Mouse (Mus musculus) heart, embryonic 12.5 days (tissue): ENCODE results near the gene Taf10. TPM values are rescaled to one million over a fixed set of nuclear protein-coding genes. Genes with fewer than 3 reads are reported as not detected.

Source experiments
- ATAC-seq: fragments of 200-750 bp; cut with Nextera tagmentation; 2 replicates; pipeline ENCODE4 v1.8.0; 2017; ENCODE audit warnings: moderate TSS enrichment, moderate library complexity; ENCODE audit not compliant: insufficient number of reproducible peaks, low FRiP score
- H3K27ac ChIP-seq: fragments of 300-500 bp; sonication (generic); 2 replicates; pipeline ENCODE4 v1.5.1; 2016; ENCODE audit warnings: mild to moderate bottlenecking, moderate library complexity; ENCODE audit not compliant: poor library complexity, severe bottlenecking
- H3K27me3 ChIP-seq: fragments of 300-500 bp; sonication (generic); replicated peaks from 2 replicates; pipeline ENCODE4 v1.6.1; 2016; ENCODE audit warnings: mild to moderate bottlenecking, moderate library complexity
- H3K36me3 ChIP-seq: fragments of 300-500 bp; sonication (generic); 2 replicates; pipeline ENCODE4 v1.6.1; 2016; ENCODE audit warnings: mild to moderate bottlenecking, moderate library complexity
- H3K4me1 ChIP-seq: fragments of 300-500 bp; sonication (generic); replicated peaks from 2 replicates; pipeline ENCODE4 v1.6.1; 2016; ENCODE audit warnings: mild to moderate bottlenecking
- H3K4me2 ChIP-seq: fragments of 300-500 bp; sonication (generic); 2 replicates; pipeline ENCODE4 v1.6.1; 2016; ENCODE audit warnings: mild to moderate bottlenecking, moderate library complexity
- H3K4me3 ChIP-seq: fragments of 300-500 bp; sonication (generic); 2 replicates; pipeline ENCODE4 v1.5.1; 2016; ENCODE audit warnings: mild to moderate bottlenecking
- H3K9ac ChIP-seq: fragments of 300-500 bp; sonication (generic); 2 replicates; pipeline ENCODE4 v1.6.1; 2016; ENCODE audit warnings: mild to moderate bottlenecking, moderate library complexity
- H3K9me3 ChIP-seq: fragments of 300-500 bp; sonication (generic); replicated peaks from 2 replicates; pipeline ENCODE4 v1.6.1; 2016; ENCODE audit warnings: mild to moderate bottlenecking, moderate library complexity
- WGBS: fragments of 180-500 bp; shearing (Covaris S2); methylation state at CpG from one replicate; pipeline ENCODE4 v1.1.7; 2016; 5-methylcytosine and 5-hydroxymethylcytosine counted together
- polyA plus RNA-seq: library from polyadenylated mRNA; unstranded; fragments of >200 nt; fragmentation: Nextera tagmentation; extraction: Ambion mirVana; gene quantifications from 2 replicates; pipeline ENCODE4 v1.2.1, GENCODE M21; 2016

Gene Taf10
- polyA plus RNA-seq, 1 experiment from 2014 or later, result 160 TPM

GRCm38 (mm10) chr7:105777316-105777715, 33.2 kb upstream of the Taf10 start:
- Histone ChIP-seq H3K4me2 (peak overlapping the region; percentile 46), H3K4me1 (peaks cover 41% of the 10 kb centered on the region), H3K4me3 (no peak overlapping the region), H3K27me3 (no peaks in the 10 kb centered on the region), H3K36me3 (peaks cover 20% of the 10 kb centered on the region), H3K27ac (no peak overlapping the region), H3K9me3 (no peaks in the 10 kb centered on the region), H3K9ac (no peak overlapping the region)
- ATAC-seq, result no peak
- 84% methylated on average over 1 of the region's 1 CpGs for whole genome bisulfite sequencing

DNA sequence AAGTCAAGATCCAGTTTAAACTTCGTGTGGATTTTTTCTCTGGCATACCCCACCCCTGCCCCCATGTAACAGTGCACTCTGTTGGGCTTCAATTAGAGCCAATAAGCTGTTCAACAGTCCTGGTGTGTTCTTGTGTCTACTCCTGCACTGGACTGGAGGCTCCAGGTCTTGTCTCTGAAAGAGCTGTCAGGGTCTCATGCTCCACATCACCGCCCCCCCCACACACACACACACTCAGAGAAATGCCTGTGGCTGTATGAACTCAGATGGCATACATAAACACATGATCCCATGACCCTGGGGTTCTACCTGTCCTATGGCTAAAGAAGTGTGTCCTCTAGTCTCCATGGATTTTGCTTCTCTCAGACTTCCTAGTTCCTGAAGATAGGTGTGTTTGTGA, 31.9 kb upstream of the Taf10 start:
- H3K4me1 ChIP-seq, result peaks cover 47% of the 10 kb centered on the region
- no peaks in the 10 kb centered on the region for H3K9me3 ChIP-seq
- H3K4me3 ChIP-seq, result no peak overlapping the region
- peaks cover 24% of the 10 kb centered on the region for H3K36me3 ChIP-seq
- no peak for ATAC-seq
- no peaks in the 10 kb centered on the region for H3K27me3 ChIP-seq
- no peak overlapping the region for H3K4me2 ChIP-seq
- H3K9ac ChIP-seq, result no peak overlapping the region
- WGBS, result 71% methylated on average over 2 of the region's 2 CpGs
- no peak overlapping the region for H3K27ac ChIP-seq

GRCm38 (mm10) chr7:105774661-105775060, 30.5 kb upstream of the Taf10 start:
- Histone ChIP-seq H3K4me2 (no peak overlapping the region), H3K36me3 (peaks cover 28% of the 10 kb centered on the region), H3K9ac (no peak overlapping the region), H3K9me3 (no peaks in the 10 kb centered on the region), H3K4me3 (no peak overlapping the region), H3K27me3 (no peaks in the 10 kb centered on the region), H3K27ac (no peak overlapping the region), H3K4me1 (peaks cover 43% of the 10 kb centered on the region)
- 51% methylated on average over 8 of the region's 8 CpGs for WGBS
- no peak for ATAC-seq

GRCm38 (mm10) chr7:105773041-105773440, 28.9 kb upstream of the Taf10 start:
- Histone ChIP-seq H3K27ac (no peak overlapping the region), H3K9me3 (no peaks in the 10 kb centered on the region), H3K27me3 (no peaks in the 10 kb centered on the region), H3K4me3 (no peak overlapping the region), H3K9ac (no peak overlapping the region), H3K4me2 (no peak overlapping the region), H3K4me1 (peaks cover 36% of the 10 kb centered on the region), H3K36me3 (peaks cover 28% of the 10 kb centered on the region)
- 75% methylated on average over 5 of the region's 5 CpGs for WGBS
- ATAC-seq, result no peak

- Histone ChIP-seq H3K4me1 (peaks cover 36% of the 10 kb centered on the region), H3K4me2 (no peak overlapping the region), H3K4me3 (no peak overlapping the region), H3K36me3 (peaks cover 28% of the 10 kb centered on the region), H3K27me3 (no peaks in the 10 kb centered on the region), H3K9ac (no peak overlapping the region), H3K9me3 (no peaks in the 10 kb centered on the region), H3K27ac (no peak overlapping the region)
- ATAC-seq, result no peak
- 91% methylated on average over 15 of the region's 15 CpGs for WGBS
Observed at GRCm38 (mm10) chr7:105772331-105772730, 28.2 kb upstream of the Taf10 start.

- Histone ChIP-seq H3K36me3 (peaks cover 40% of the 10 kb centered on the region), H3K9me3 (no peaks in the 10 kb centered on the region), H3K4me2 (no peak overlapping the region), H3K4me1 (peaks cover 31% of the 10 kb centered on the region), H3K27ac (no peak overlapping the region), H3K27me3 (no peaks in the 10 kb centered on the region), H3K4me3 (no peak overlapping the region), H3K9ac (no peak overlapping the region)
- WGBS, result 84% methylated on average over 3 of the region's 3 CpGs
- no peak for ATAC-seq
Observed at GRCm38 (mm10) chr7:105769959-105770358, 25.8 kb upstream of the Taf10 start.

- H3K4me3 ChIP-seq, result no peak overlapping the region
- H3K27me3 ChIP-seq, result peaks cover 20% of the 10 kb centered on the region
- WGBS, result 24% methylated on average over 6 of the region's 6 CpGs
- no peak for ATAC-seq
- no peaks in the 10 kb centered on the region for H3K9me3 ChIP-seq
- peaks cover 57% of the 10 kb centered on the region for H3K36me3 ChIP-seq
- H3K4me2 ChIP-seq, result no peak overlapping the region
- no peak overlapping the region for H3K9ac ChIP-seq
- H3K27ac ChIP-seq, result peak overlapping the region; percentile 71
- H3K4me1 ChIP-seq, result peaks cover 21% of the 10 kb centered on the region
Observed at GRCm38 (mm10) chr7:105767729-105768165, 23.6 kb upstream of the Taf10 start.

GRCm38 (mm10) chr7:105764331-105764730, 20.2 kb upstream of the Taf10 start:
- ATAC-seq, result no peak
- H3K9me3 ChIP-seq, result no peaks in the 10 kb centered on the region
- H3K4me2 ChIP-seq, result no peak overlapping the region
- no peak overlapping the region for H3K27ac ChIP-seq
- peaks cover 49% of the 10 kb centered on the region for H3K36me3 ChIP-seq
- whole genome bisulfite sequencing, result 86% methylated on average over 11 of the region's 11 CpGs
- H3K9ac ChIP-seq, result no peak overlapping the region
- no peak overlapping the region for H3K4me3 ChIP-seq
- peaks cover 23% of the 10 kb centered on the region for H3K4me1 ChIP-seq
- peaks cover 34% of the 10 kb centered on the region for H3K27me3 ChIP-seq

- Histone ChIP-seq H3K36me3 (peaks cover 64% of the 10 kb centered on the region), H3K4me3 (peak overlapping the region; percentile 43), H3K27me3 (peaks cover 34% of the 10 kb centered on the region), H3K4me2 (peak overlapping the region; percentile 81), H3K9ac (peak overlapping the region; percentile 30; the same call in 1 of the 2 replicates), H3K9me3 (no peaks in the 10 kb centered on the region), H3K27ac (no peak overlapping the region), H3K4me1 (peaks cover 11% of the 10 kb centered on the region)
- ATAC-seq, result 0 out of 2 replicates have a peak, but pooled peaks have one; percentile 10
- WGBS, result 29% methylated on average over 55 of the region's 55 CpGs
Observed at GRCm38 (mm10) chr7:105762517-105763270, 18.5 kb upstream of the Taf10 start.

GRCm38 (mm10) chr7:105761813-105762484, 17.8 kb upstream of the Taf10 start:
- Histone ChIP-seq H3K4me2 (peak overlapping the region; percentile 81), H3K27ac (no peak overlapping the region), H3K4me1 (peaks cover 9% of the 10 kb centered on the region; the same call in 1 of the 2 replicates), H3K36me3 (peaks cover 71% of the 10 kb centered on the region), H3K4me3 (peak overlapping the region; percentile 43), H3K27me3 (peaks cover 34% of the 10 kb centered on the region), H3K9ac (peak overlapping the region; percentile 30; the same call in 1 of the 2 replicates), H3K9me3 (no peaks in the 10 kb centered on the region)
- ATAC-seq, result 0 out of 2 replicates have a peak, but pooled peaks have one; percentile 18
- 24% methylated on average over 51 of the region's 51 CpGs for WGBS

- no peak overlapping the region for H3K27ac ChIP-seq
- H3K4me1 ChIP-seq, result peaks cover 10% of the 10 kb centered on the region
- no peak for ATAC-seq
- no peak overlapping the region for H3K9ac ChIP-seq
- H3K4me2 ChIP-seq, result no peak overlapping the region
- WGBS, result 82% methylated on average over 10 of the region's 10 CpGs
- no peaks in the 10 kb centered on the region for H3K27me3 ChIP-seq
- peaks cover 65% of the 10 kb centered on the region for H3K36me3 ChIP-seq
- H3K9me3 ChIP-seq, result no peaks in the 10 kb centered on the region
- no peak overlapping the region for H3K4me3 ChIP-seq
Observed at GRCm38 (mm10) chr7:105753281-105753680, 9.1 kb upstream of the Taf10 start.
